Mouse (Mus musculus) gastrocnemius, postnatal 10 days (tissue): ENCODE measurements around the gene Tmigd1. TPM values are rescaled to one million over a fixed set of nuclear protein-coding genes. Genes with fewer than 3 reads are reported as not detected.
"Not testable (repeated sequence)": the region's sequence is repeated elsewhere in the genome, so short reads cannot be mapped to it uniquely, and the experiment has no call there.

Source experiments
- DNase-seq: peaks from one replicate; pipeline ENCODE4 v3.0.0; 2021; ENCODE audit warnings: mixed read lengths
- total RNA-seq, 2 experiments: library from RNA; stranded (reverse); gene quantifications; 2 replicates each; pipeline ENCODE4 v1.2.3; 2021

Tmigd1 gene
- total RNA-seq, 2 experiments from 2014 or later: 0.41 to 0.52 TPM

- DNase-seq: no peak
Measured at GRCm38 (mm10) chr11:76898751-76899150, 3.2 kb upstream of the Tmigd1 start.

- no peak for DNase-seq
Measured at GRCm38 (mm10) chr11:76899758-76900738, 1.9 kb upstream of the Tmigd1 start.

- no peak for DNase-seq
Measured at GRCm38 (mm10) chr11:76904340-76904739, 2.4 kb downstream of the Tmigd1 start.

GRCm38 (mm10) chr11:76908651-76909050, 6.7 kb downstream of the Tmigd1 start:
- DNase-seq: no peak

- no peak for DNase-seq
Measured at GRCm38 (mm10) chr11:76911325-76912054, 9.5 kb downstream of the Tmigd1 start.

- DNase-seq: no peak
Measured at GRCm38 (mm10) chr11:76912055-76912395, 10.1 kb downstream of the Tmigd1 start.

- no peak for DNase-seq
Measured at GRCm38 (mm10) chr11:76914366-76914765, 12.4 kb downstream of the Tmigd1 start.

- DNase-seq: no peak
Measured at GRCm38 (mm10) chr11:76916539-76917229, 14.7 kb downstream of the Tmigd1 start.

- no peak for DNase-seq
Measured at GRCm38 (mm10) chr11:76917230-76917548, 15.2 kb downstream of the Tmigd1 start.

GRCm38 (mm10) chr11:76920607-76921006, 18.6 kb downstream of the Tmigd1 start:
- no peak for DNase-seq

GRCm38 (mm10) chr11:76924759-76925236, 22.8 kb downstream of the Tmigd1 start, which contains the start of gene Blmh:
Gene Blmh (plus strand): TSS chr11:76924809.
- DNase-seq: no peak

GRCm38 (mm10) chr11:76928586-76928985, 26.6 kb downstream of the Tmigd1 start:
- DNase-seq: not testable (repeated sequence)

GRCm38 (mm10) chr11:76933209-76933608, 31.2 kb downstream of the Tmigd1 start:
- DNase-seq: no peak

GRCm38 (mm10) chr11:76936578-76936977, 34.6 kb downstream of the Tmigd1 start:
- DNase-seq: no peak

- DNase-seq: no peak
Measured at GRCm38 (mm10) chr11:76944839-76945238, 42.9 kb downstream of the Tmigd1 start.

GRCm38 (mm10) chr11:76945386-76946202, 43.6 kb downstream of the Tmigd1 start:
- DNase-seq: peak; percentile 95

- peak; percentile 14 for DNase-seq
Measured at GRCm38 (mm10) chr11:76946203-76946585, 44.2 kb downstream of the Tmigd1 start.

GRCm38 (mm10) chr11:76953536-76953935, 51.6 kb downstream of the Tmigd1 start:
- no peak for DNase-seq

GRCm38 (mm10) chr11:76965703-76966102, 63.7 kb downstream of the Tmigd1 start:
- DNase-seq: no peak
